Mouse (Mus musculus) frontal cortex, postnatal 14 days (tissue): ENCODE results near the gene Nae1.
"Not testable (repeated sequence)": the region's sequence is repeated elsewhere in the genome, so short reads cannot be mapped to it uniquely, and the experiment has no call there.

ENCODE experiments used
- DNase-seq, 2 experiments: peaks; one replicate each; pipeline ENCODE4 v3.0.0; 2022; ENCODE audit warnings: low spot score in 2 of 2

Nae1 gene

GRCm38 (mm10) chr8:104533971-104534778 lies at the start of gene Nae1, which contains the start of gene Car7:
Gene Nae1 (minus strand): TSS chr8:104534637.
Gene Car7 (plus strand): TSS chr8:104534689.
- DNase-seq, result peak; percentile 86 to 88

GRCm38 (mm10) chr8:104577606-104578005 lies 43.2 kb upstream of the Nae1 start:
- not testable (repeated sequence) for DNase-seq

GRCm38 (mm10) chr8:104576820-104577219 lies 42.4 kb upstream of the Nae1 start:
- no peak for DNase-seq

GRCm38 (mm10) chr8:104570436-104571343 lies 36.3 kb upstream of the Nae1 start:
- DNase-seq, result peak; percentile 54 to 77

DNA sequence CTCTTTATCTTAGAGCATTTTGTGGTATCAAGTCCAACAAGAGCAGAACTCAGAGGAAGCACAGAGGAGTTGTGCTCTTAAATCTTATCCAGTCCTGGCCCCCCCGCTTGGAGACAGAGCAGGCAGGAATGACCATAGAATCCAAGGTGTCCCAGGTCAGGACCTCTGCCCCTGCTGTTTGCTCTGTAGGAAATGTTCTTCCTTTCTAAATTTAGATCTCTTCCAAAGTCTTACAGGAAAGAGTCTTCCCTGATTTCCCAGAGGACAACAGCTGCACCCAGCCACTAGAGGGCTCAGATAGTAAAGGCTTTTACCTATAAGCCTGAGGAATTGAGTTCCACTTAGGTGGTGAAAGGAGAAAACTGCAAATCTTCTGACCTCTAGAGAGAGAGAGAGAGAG lies 35.1 kb upstream of the Nae1 start:
- DNase-seq, result no peak

- DNase-seq, result no peak
Measured at GRCm38 (mm10) chr8:104565457-104565798, 31.0 kb upstream of the Nae1 start.

DNA sequence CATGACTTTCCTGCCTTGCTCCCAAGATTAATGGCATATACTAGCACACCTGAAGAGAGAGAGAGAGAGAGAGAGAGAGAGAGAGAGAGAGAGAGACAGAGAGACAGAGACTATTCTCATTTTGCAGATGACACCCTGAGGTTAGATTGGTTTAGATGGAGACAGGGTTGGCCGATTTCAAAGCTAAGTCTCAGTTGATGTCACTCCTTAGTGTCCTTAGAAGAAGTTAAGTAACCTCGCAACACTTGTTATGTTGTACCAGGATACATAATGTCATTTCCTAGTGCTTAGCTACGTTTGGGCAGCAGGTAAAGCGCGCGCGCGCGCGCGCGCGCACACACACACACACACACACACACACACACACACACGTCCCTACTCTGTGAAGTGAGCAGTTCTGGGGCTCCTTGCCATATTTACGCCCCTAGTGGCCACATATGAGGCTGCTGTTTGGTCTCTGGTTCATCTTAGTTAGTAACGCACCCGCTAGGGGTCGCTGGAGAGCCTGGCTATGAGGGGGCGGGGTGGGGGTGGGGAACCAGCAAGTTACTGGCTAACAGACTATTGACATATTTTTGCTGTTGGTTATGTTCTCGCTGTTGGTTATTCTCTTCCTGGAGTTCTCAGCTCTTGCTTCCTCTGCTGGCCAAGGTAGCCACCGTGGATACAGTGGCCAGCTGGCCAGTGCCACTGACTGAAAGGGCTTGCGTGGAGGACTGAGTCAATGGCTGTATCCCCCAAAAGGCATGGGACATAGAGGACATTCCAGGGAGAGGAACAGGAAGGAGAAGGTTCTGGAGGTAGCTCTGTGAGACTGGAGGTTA lies 30.4 kb upstream of the Nae1 start:
- DNase-seq, result peak; percentile 57 to 67

DNA sequence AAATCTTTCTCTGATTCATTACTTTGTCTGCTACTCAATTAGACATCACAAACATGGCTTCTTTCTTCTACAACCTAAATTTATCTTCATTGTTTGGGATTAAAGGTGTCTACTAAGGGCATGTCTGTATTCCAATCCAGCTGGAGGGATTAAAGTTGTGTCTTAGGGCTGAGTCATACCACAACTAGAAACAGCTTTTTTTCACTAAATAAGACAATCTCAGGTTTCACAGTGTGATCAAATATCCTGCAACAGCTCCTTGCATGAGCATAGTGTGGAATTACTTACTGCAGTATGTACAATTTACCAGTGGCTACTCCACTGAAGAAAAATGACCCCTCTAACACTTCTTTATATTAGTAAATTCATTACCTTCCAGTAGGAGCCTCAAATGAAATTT lies 26.3 kb upstream of the Nae1 start:
- DNase-seq, result no peak

DNA sequence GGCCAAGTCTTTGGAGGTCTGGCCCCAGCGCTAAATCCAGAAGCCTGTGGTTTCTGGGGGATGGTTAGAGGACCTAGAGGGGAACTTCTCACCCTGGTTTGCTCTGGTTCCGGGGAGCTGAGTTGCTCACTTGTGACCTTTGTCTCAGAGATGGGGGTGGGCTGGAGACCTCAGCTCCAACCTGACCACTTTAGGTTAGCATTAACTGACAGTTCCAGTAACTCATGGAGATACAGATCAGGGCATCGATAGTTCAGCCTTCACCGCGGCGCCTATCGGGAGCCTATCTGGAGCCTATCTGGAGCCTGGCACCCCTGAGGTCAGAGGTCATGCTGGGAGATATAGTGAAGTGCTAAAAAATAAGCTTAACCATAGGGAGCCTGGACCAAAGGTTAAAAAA lies 22.8 kb upstream of the Nae1 start:
- no peak for DNase-seq

DNA sequence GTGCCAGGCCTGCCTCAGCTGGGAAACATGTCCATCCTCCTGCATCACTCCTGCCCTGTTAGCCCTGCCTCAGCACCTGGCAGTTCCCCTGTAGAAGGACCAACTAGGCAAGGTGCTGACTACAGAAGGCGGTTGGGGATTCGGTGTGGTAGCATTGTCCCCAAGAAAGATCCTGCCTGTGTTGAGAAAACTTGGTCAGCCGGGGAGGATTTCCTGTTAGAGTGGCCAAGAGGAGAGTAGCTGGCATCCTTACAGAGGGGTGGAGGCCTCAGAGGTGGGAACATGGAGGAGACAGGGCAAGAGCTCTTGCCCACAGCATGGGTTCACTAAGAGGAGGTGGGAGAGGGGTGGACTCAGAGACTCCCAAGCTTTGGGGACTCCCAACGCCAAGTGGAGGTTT lies 20.8 kb upstream of the Nae1 start:
- no peak for DNase-seq

DNA sequence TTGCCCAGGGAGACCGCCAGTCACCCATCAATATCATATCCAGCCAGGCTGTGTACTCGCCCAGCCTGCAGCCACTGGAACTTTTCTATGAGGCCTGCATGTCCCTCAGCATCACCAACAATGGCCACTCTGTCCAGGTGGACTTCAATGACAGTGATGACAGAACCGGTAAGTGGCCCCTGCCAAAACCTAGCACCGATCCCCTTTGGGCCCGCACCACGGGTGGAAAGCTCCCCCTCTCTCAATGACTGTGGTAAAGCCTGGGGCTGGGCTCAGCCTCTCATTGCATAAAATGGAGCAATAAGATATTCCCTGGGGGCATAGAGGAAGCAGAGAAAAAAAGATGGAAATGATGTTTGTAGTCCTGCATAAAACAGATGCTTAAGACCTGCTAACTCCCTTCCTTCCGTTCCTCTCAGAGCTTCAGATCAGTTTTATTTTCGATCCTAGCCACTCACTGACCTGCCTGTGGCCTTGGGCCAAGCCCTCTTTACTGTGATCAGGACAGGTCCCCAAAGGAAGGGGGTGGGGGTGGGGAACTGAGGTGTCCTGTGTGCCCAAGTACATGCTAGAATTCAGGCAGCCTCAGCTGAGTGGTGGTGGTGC lies 9.1 kb upstream of the Nae1 start:
- no peak for DNase-seq

GRCm38 (mm10) chr8:104542160-104542559 lies 7.7 kb upstream of the Nae1 start:
- peak; percentile 61 to 75 for DNase-seq

DNA sequence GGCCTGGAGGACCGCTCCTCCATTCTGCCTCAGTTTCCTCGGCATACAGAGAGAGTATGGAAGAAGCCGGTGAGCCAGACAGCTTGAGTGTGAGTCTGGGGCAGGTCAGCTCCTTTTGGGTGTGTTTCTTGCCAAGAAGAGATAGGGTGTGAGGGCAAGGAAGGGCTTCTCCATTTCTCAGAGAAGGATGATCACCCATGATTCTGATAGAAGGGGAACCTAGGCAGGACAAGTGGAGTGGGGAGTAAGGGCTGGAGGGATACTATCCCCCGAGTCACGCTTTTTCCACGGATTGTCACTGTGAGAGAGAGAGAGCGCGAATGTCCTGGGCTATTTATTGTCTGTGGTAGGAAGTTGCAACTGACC lies 7.1 kb upstream of the Nae1 start:
- no peak for DNase-seq

GRCm38 (mm10) chr8:104540710-104541514 lies 6.5 kb upstream of the Nae1 start:
- DNase-seq, result peak in 1 of 2 experiments; percentile 29

DNA sequence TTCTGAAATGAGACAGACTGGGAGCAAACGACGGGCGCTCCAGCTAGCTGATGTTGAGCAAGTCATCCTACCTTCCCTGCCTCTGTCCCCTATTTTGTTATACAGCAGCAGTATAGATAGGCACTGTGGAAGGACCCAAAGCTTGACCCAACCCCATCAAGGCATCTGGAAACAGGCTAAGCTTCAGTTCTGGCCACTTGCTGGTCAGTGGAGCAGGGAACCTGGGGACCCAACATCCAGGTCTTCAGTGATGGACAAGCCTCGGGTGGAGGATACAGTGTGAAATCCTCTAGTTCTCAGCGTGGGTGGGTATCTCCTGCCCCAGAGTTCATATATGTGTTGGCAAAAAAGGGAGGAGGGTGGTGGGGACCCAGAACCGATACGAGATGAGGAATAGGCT lies 5.8 kb upstream of the Nae1 start:
- no peak for DNase-seq

DNA sequence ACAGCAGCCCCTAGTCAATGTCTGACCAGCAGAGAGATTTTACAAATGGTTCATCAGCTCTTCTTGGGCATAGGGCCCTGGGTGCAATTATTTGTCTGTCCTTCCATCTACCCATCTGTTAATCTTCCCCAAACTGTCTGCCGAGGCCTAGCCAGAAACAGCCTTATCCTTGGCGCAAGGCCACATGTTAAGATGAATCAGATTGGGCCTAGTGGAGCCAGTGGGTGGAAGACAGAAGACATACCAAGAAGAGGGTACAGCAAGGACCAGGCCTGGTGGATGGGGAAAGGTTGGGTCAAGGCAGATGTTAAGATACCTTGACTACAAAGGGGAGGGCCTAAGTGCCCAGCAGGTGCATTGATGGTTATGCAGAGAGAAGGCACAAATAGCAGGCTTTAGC lies 5.1 kb upstream of the Nae1 start:
- DNase-seq, result no peak

DNA sequence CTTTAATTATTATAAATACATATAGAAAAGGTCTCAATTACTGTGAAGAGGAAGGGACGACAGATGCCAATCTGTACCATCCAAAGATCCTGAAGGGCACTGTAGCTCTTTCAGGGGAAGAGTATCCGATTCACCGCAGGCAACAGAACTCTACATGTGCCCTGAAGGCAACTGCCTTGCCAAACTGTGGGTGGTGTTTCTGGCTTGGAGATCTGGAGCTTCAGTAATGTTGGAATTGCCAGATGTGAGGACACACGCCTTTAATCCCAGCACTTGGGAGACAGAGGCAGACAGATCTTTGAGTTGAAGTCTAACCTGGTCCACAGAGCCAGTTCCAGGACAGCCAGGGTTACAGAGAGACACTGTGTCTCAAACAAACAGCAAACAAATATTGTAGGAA lies 4.5 kb upstream of the Nae1 start:
- no peak for DNase-seq

DNA sequence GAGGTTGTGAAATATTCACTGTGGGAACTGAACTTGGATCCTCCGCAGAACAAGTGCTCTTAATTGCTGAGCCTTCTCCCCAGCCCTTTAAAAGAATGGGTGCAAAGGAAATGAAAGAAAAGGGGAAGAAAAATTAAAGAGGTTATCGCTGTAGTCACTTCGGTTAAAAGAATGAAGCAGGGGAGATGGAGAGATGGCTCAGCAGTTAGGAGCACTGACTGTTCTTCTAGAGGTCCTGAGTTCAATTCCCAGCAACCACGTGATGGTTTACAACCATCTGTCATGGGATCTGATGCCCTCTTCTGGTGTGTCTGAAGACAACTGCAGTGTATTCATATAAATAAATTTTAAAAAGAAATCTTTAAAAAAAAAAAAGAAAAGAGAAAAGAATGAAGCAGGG lies 1.6 kb upstream of the Nae1 start:
- no peak for DNase-seq

DNA sequence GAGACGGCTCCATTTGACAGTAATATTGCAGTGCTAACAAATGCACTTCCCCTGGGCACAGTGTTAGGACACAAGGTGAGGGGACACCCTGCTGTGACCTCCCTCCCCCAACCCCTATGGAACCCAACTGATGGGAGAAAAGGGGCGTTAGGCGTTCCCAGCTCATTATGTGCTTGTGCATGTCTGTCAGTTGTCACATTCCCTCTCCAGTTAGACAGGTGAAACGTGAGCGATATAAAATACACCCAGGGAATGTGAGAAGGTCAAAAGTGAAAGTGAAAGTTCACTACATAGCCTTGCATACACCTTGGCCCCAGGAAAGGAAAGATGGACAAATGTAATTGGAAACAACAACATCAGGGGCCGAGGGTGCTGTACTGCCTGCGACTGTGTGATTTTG lies 941 bp upstream of the Nae1 start:
- DNase-seq, result no peak

GRCm38 (mm10) chr8:104534779-104535141 lies 323 bp upstream of the Nae1 start:
- DNase-seq, result no peak

DNA sequence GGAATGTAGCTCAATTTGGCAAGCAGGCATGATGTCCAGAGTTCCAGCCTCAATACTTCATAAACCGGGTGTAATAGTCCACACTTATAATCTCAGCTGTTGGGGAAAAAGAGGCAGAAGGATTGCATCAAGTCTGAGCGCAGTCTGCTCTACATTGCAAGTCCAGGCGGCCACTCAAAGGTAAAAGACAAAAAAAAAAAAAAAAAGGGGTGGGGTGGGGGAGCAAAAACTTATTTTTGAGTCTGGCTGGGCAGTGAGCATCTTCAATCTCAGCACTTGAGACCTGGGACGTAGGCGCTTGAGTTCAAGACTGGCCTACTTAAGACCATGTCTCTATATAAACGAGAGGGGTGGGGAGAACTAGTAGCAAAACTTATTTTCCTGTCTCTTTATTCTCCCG lies 886 bp downstream of the Nae1 start:
- DNase-seq, result no peak
